Mouse (Mus musculus): Measurements from ENCODE around the gene Fancg. TPM values are rescaled to one million over a fixed set of nuclear protein-coding genes. Genes with fewer than 3 reads are reported as not detected.

Fancg gene
- polyA plus RNA-seq, 1 experiment from 2014 or later, result 13.0 TPM

- no peaks in the 10 kb centered on the region for H3K27me3 ChIP-seq (replicated peaks)
- H3K4me1 ChIP-seq, result peaks cover 29% of the 10 kb centered on the region
- peak overlapping the region; percentile 87 for H3K27ac ChIP-seq
- WGBS, result 17% methylated on average over 7 of the region's 7 CpGs
- peak; percentile 17 for ATAC-seq (ENCODE audit: insufficient read depth, low FRiP score, low read depth)
- peak overlapping the region; percentile 76 for H3K4me2 ChIP-seq
- no peak overlapping the region for H3K9ac ChIP-seq
- no peaks in the 10 kb centered on the region for H3K9me3 ChIP-seq
- H3K4me3 ChIP-seq (replicated peaks), result peak overlapping the region; percentile 55
- no peaks in the 10 kb centered on the region; the same call in 1 of the 2 replicates for H3K36me3 ChIP-seq
Measured at GRCm38 (mm10) chr4:43043644-43044357, 33.5 kb upstream of the Fancg start.

- Histone ChIP-seq H3K4me1 (peaks cover 27% of the 10 kb centered on the region), H3K27me3 (replicated peaks) (no peaks in the 10 kb centered on the region)
Measured at GRCm38 (mm10) chr4:43040881-43041547, 30.7 kb upstream of the Fancg start.

GRCm38 (mm10) chr4:43040114-43040572 is 29.8 kb upstream of the Fancg start:
- peak overlapping the region; percentile 71 for H3K27ac ChIP-seq

More at GRCm38 (mm10) chr4:43040881-43041547, 30.7 kb upstream of the Fancg start:
- peaks cover 5% of the 10 kb centered on the region; the same call in 1 of the 2 replicates for H3K36me3 ChIP-seq
- no peak overlapping the region for H3K4me3 ChIP-seq (replicated peaks)
- no peaks in the 10 kb centered on the region for H3K9me3 ChIP-seq
- peak overlapping the region; percentile 23; the same call in 1 of the 2 replicates for H3K27ac ChIP-seq
- no peak overlapping the region for H3K9ac ChIP-seq
- WGBS, result 56% methylated on average over 9 of the region's 9 CpGs
- no peak overlapping the region for H3K4me2 ChIP-seq
- no peak for ATAC-seq (ENCODE audit: insufficient read depth, low FRiP score, low read depth)

GRCm38 (mm10) chr4:43039609-43040008 is 29.3 kb upstream of the Fancg start:
- 0 out of 2 replicates have a peak, but pooled peaks have one; percentile 2 for ATAC-seq (ENCODE audit: insufficient read depth, low FRiP score, low read depth)
- H3K36me3 ChIP-seq, result peaks cover 5% of the 10 kb centered on the region; the same call in 1 of the 2 replicates
- WGBS, result 4% methylated on average over 11 of the region's 11 CpGs
- H3K9ac ChIP-seq, result peak overlapping the region; percentile 61
- H3K27me3 ChIP-seq (replicated peaks), result no peaks in the 10 kb centered on the region
- H3K4me3 ChIP-seq (replicated peaks), result peak overlapping the region; percentile 70
- peaks cover 18% of the 10 kb centered on the region for H3K4me1 ChIP-seq
- H3K9me3 ChIP-seq, result no peaks in the 10 kb centered on the region
- H3K4me2 ChIP-seq, result peak overlapping the region; percentile 89
- H3K27ac ChIP-seq, result peak overlapping the region; percentile 71

More at GRCm38 (mm10) chr4:43040114-43040572, 29.8 kb upstream of the Fancg start:
- H3K4me3 ChIP-seq (replicated peaks), result peak overlapping the region; percentile 70
- H3K9ac ChIP-seq, result peak overlapping the region; percentile 61
- under 1% methylated on average over 25 of the region's 25 CpGs for WGBS
- no peaks in the 10 kb centered on the region for H3K27me3 ChIP-seq (replicated peaks)
- peaks cover 5% of the 10 kb centered on the region; the same call in 1 of the 2 replicates for H3K36me3 ChIP-seq
- peaks cover 23% of the 10 kb centered on the region for H3K4me1 ChIP-seq
- H3K9me3 ChIP-seq, result no peaks in the 10 kb centered on the region
- ATAC-seq (ENCODE audit: insufficient read depth, low FRiP score, low read depth), result peak; percentile 96
- H3K4me2 ChIP-seq, result peak overlapping the region; percentile 89

GRCm38 (mm10) chr4:43038567-43039495 is 28.5 kb upstream of the Fancg start:
- H3K4me3 ChIP-seq (replicated peaks), result peak overlapping the region; percentile 70
- ATAC-seq (ENCODE audit: insufficient read depth, low FRiP score, low read depth), result no peak
- peaks cover 5% of the 10 kb centered on the region; the same call in 1 of the 2 replicates for H3K36me3 ChIP-seq
- WGBS, result 48% methylated on average over 14 of the region's 15 CpGs
- no peaks in the 10 kb centered on the region for H3K9me3 ChIP-seq
- H3K27ac ChIP-seq, result peak overlapping the region; percentile 71
- no peaks in the 10 kb centered on the region for H3K27me3 ChIP-seq (replicated peaks)
- H3K4me1 ChIP-seq, result peaks cover 12% of the 10 kb centered on the region
- peak overlapping the region; percentile 61; the same call in 1 of the 2 replicates for H3K9ac ChIP-seq
- H3K4me2 ChIP-seq, result peak overlapping the region; percentile 89

GRCm38 (mm10) chr4:43037860-43038566 is 27.7 kb upstream of the Fancg start:
- no peak for ATAC-seq (ENCODE audit: insufficient read depth, low FRiP score, low read depth)
- WGBS, result 69% methylated on average over 4 of the region's 4 CpGs
- H3K27me3 ChIP-seq (replicated peaks), result no peaks in the 10 kb centered on the region
- H3K36me3 ChIP-seq, result peaks cover 13% of the 10 kb centered on the region; the same call in 1 of the 2 replicates
- no peaks in the 10 kb centered on the region for H3K9me3 ChIP-seq
- no peak overlapping the region for H3K4me2 ChIP-seq
- H3K4me3 ChIP-seq (replicated peaks), result no peak overlapping the region; the same call in 1 of the 2 replicates
- H3K4me1 ChIP-seq, result peaks cover 12% of the 10 kb centered on the region
- H3K9ac ChIP-seq, result no peak overlapping the region
- no peak overlapping the region for H3K27ac ChIP-seq

GRCm38 (mm10) chr4:43036356-43036755 is 26.1 kb upstream of the Fancg start:
- Histone ChIP-seq H3K9me3 (no peaks in the 10 kb centered on the region), H3K27ac (no peak overlapping the region), H3K27me3 (replicated peaks) (no peaks in the 10 kb centered on the region), H3K4me3 (replicated peaks) (no peak overlapping the region), H3K36me3 (peaks cover 13% of the 10 kb centered on the region; the same call in 1 of the 2 replicates), H3K9ac (no peak overlapping the region), H3K4me2 (no peak overlapping the region), H3K4me1 (peaks cover 16% of the 10 kb centered on the region)
- 82% methylated on average over 10 of the region's 10 CpGs for WGBS
- no peak for ATAC-seq (ENCODE audit: insufficient read depth, low FRiP score, low read depth)

GRCm38 (mm10) chr4:43035851-43036250 is 25.5 kb upstream of the Fancg start:
- H3K9ac ChIP-seq, result no peak overlapping the region
- 87% methylated on average over 6 of the region's 6 CpGs for WGBS

GRCm38 (mm10) chr4:43033481-43033880 is 23.2 kb upstream of the Fancg start:
- H3K9me3 ChIP-seq, result no peaks in the 10 kb centered on the region
- H3K27ac ChIP-seq, result no peak overlapping the region
- peaks cover 27% of the 10 kb centered on the region for H3K36me3 ChIP-seq
- H3K9ac ChIP-seq, result no peak overlapping the region
- ATAC-seq (ENCODE audit: insufficient read depth, low FRiP score, low read depth), result no peak
- H3K4me1 ChIP-seq, result peaks cover 14% of the 10 kb centered on the region
- H3K4me2 ChIP-seq, result no peak overlapping the region
- H3K27me3 ChIP-seq (replicated peaks), result no peaks in the 10 kb centered on the region
- WGBS, result 81% methylated on average over 14 of the region's 14 CpGs
- no peak overlapping the region for H3K4me3 ChIP-seq (replicated peaks)

More at GRCm38 (mm10) chr4:43035851-43036250, 25.5 kb upstream of the Fancg start:
- peaks cover 16% of the 10 kb centered on the region for H3K4me1 ChIP-seq
- no peak overlapping the region for H3K27ac ChIP-seq
- peaks cover 13% of the 10 kb centered on the region; the same call in 1 of the 2 replicates for H3K36me3 ChIP-seq
- H3K4me3 ChIP-seq (replicated peaks), result no peak overlapping the region
- H3K4me2 ChIP-seq, result no peak overlapping the region
- no peaks in the 10 kb centered on the region for H3K9me3 ChIP-seq
- H3K27me3 ChIP-seq (replicated peaks), result no peaks in the 10 kb centered on the region
- no peak for ATAC-seq (ENCODE audit: insufficient read depth, low FRiP score, low read depth)

- no peak for ATAC-seq (ENCODE audit: insufficient read depth, low FRiP score, low read depth)
- H3K36me3 ChIP-seq, result peaks cover 35% of the 10 kb centered on the region
Measured at GRCm38 (mm10) chr4:43032501-43032900, 22.2 kb upstream of the Fancg start.

More at GRCm38 (mm10) chr4:43032501-43032900, 22.2 kb upstream of the Fancg start:
- 100% methylated on average over 1 of the region's 1 CpGs for WGBS
- Histone ChIP-seq H3K4me3 (replicated peaks) (no peak overlapping the region), H3K9me3 (no peaks in the 10 kb centered on the region), H3K27me3 (replicated peaks) (no peaks in the 10 kb centered on the region), H3K9ac (no peak overlapping the region), H3K27ac (no peak overlapping the region), H3K4me1 (peaks cover 14% of the 10 kb centered on the region), H3K4me2 (no peak overlapping the region)

Data from stomach, embryonic 15.5 days (tissue).